Mouse (Mus musculus) embryonic facial prominence, embryonic 14.5 days (tissue): ENCODE measurements around the gene Pbx1. TPM values are rescaled to one million over a fixed set of nuclear protein-coding genes. Genes with fewer than 3 reads are reported as not detected.
A peak's percentile ranks its signal among the peaks of the same experiment; 100 is the strongest.

ENCODE experiments used
- ATAC-seq: fragments of 200-750 bp; cut with Nextera tagmentation; 2 replicates; pipeline ENCODE4 v1.8.0; 2017; ENCODE audit warnings: low read depth, moderate number of reproducible peaks, moderate TSS enrichment
- DNase-seq: peaks from one replicate; pipeline ENCODE4 v3.0.0-alpha.2; 2015; ENCODE audit warnings: low spot score
- H3K27ac ChIP-seq: fragments of 300-500 bp; sonication (generic); replicated peaks from 2 replicates; pipeline ENCODE4 v1.5.1; 2014; ENCODE audit warnings: low read depth, mild to moderate bottlenecking, low read length, moderate library complexity
- H3K27me3 ChIP-seq: fragments of 300-500 bp; sonication (generic); replicated peaks from 2 replicates; pipeline ENCODE4 v1.6.1; 2014; ENCODE audit warnings: low read length; ENCODE audit not compliant: control insufficient read depth, insufficient read depth
- H3K36me3 ChIP-seq: fragments of 300-500 bp; sonication (generic); 2 replicates; pipeline ENCODE4 v1.6.1; 2014; ENCODE audit warnings: low read length, mixed read lengths; ENCODE audit not compliant: control insufficient read depth, insufficient read depth
- H3K4me1 ChIP-seq: fragments of 300-500 bp; sonication (generic); 2 replicates; pipeline ENCODE4 v1.6.1; 2014; ENCODE audit warnings: antibody characterized with exemption, low read length; ENCODE audit not compliant: control insufficient read depth, insufficient read depth
- H3K4me2 ChIP-seq: fragments of 300-500 bp; sonication (generic); 2 replicates; pipeline ENCODE4 v1.6.1; 2014; ENCODE audit warnings: low read depth, mild to moderate bottlenecking, low read length, moderate library complexity, mixed read lengths
- H3K4me3 ChIP-seq: fragments of 300-500 bp; sonication (generic); 2 replicates; pipeline ENCODE4 v1.5.1; 2014; ENCODE audit warnings: low read depth, mild to moderate bottlenecking, low read length
- H3K9ac ChIP-seq: fragments of 300-500 bp; sonication (generic); 2 replicates; pipeline ENCODE4 v1.6.1; 2014; ENCODE audit warnings: low read depth, mild to moderate bottlenecking, low read length, moderate library complexity, mixed read lengths
- H3K9me3 ChIP-seq: fragments of 300-500 bp; sonication (generic); 2 replicates; pipeline ENCODE4 v1.6.1; 2016; ENCODE audit warnings: low read length; ENCODE audit not compliant: control insufficient read depth
- WGBS: fragments of 180-500 bp; shearing (Covaris S2); extraction: QIAGEN DNeasy Blood & Tissue Kit; methylation state at CpG from one replicate; pipeline ENCODE4 v1.1.7; 2014; 5-methylcytosine and 5-hydroxymethylcytosine counted together
- polyA plus RNA-seq: library from polyadenylated mRNA; unstranded; fragments of >200 nt; fragmentation: Nextera tagmentation; extraction: Ambion mirVana; gene quantifications from 2 replicates; pipeline ENCODE4 v1.2.1, GENCODE M21; 2014

The Pbx1 gene
- polyA plus RNA-seq, 1 experiment from 2014 or later: 30.5 TPM

DNA sequence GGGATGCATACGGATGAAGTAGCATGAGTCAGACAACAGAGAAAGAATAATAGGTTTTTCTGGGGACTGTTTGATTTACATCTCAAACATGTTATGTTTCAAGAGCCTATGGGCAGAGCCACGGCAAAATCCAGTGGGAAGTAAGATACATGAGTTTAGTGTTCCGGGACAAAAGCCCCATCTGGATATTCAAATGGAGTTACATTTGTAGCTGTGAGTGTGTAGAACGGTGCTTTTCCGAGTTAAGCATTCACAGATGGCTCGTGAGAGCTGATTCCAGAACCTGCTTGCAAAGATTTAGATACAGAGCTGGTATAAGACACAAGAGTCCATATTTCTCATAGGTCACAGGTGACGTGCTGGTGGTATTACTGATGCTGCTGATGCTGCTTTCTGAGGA lies 238.7 kb downstream of the Pbx1 start:
- peaks cover 5% of the 10 kb centered on the region; the same call in 1 of the 2 replicates for H3K4me1 ChIP-seq
- H3K4me3 ChIP-seq: no peak overlapping the region
- DNase-seq: no peak
- ATAC-seq: no peak
- H3K27ac ChIP-seq: no peak overlapping the region
- H3K36me3 ChIP-seq: peaks cover 42% of the 10 kb centered on the region
- no peaks in the 10 kb centered on the region for H3K9me3 ChIP-seq
- WGBS: 68% methylated on average over 7 of the region's 7 CpGs
- no peaks in the 10 kb centered on the region for H3K27me3 ChIP-seq
- H3K4me2 ChIP-seq: no peak overlapping the region
- H3K9ac ChIP-seq: no peak overlapping the region

DNA sequence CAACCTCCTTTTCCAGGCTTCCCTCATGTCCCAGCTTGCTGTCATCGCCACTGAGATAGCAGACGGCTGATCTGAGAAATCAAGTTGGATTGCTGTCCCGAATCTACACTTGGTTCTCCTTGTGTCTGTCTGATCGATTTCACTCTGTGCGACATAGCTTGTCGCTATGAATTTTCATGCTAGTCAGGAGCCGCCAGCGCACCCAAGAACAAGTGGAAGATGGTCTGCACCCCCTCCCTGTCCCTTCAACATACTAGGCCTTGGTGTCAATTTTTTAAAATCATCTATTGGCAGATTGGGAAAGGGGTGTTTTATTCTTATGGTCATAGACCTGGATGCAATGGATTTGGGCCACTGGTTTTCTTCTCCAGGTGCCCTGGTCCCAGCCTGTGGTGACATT lies 249.3 kb downstream of the Pbx1 start:
- ATAC-seq (no peak), DNase-seq (no peak)
- H3K27ac ChIP-seq: no peak overlapping the region
- H3K9ac ChIP-seq: no peak overlapping the region
- H3K4me3 ChIP-seq: no peak overlapping the region
- no peaks in the 10 kb centered on the region for H3K27me3 ChIP-seq
- WGBS: 96% methylated on average over 8 of the region's 8 CpGs
- H3K36me3 ChIP-seq: peaks cover 33% of the 10 kb centered on the region
- H3K9me3 ChIP-seq: no peaks in the 10 kb centered on the region
- no peak overlapping the region for H3K4me2 ChIP-seq
- peaks cover 20% of the 10 kb centered on the region for H3K4me1 ChIP-seq

DNA sequence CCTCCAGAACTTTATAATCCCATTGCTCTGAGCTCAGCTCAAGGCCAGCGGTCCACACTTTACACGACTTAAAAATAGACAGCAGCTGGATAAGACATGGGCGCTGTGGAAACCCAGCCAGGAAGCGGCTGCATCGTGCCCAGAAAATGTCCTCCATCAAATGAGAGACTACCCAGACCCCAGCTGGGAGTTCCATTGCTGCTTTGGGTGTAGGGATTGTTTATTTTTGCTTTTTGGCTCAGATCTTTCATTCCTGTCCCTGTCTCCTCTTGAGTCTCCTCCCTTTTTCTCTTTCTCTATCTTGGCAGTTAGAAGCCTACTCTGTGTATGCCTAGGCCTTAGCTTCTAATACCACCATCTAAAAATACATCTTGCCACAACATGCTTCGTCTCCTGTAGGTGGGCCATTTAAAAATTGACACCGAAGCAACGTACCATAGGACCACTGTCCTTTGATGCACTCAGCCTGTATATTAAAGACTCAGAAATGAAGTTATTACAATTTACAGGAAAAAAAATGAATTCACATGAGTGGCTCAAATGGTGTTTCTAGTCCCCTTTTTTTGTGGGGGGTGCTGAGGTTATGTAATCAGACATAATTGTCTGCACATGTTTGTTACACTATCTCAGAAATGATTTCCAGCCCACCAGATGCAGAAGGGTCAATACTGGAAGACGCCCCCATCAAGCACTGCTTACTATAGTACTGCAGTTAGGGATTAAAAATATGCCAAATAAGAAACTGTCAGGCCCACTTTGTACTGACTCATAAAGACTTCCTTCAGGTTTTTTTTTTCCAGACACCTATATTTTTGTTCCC lies 251.2 kb downstream of the Pbx1 start:
- DNase-seq (peak; percentile 79), ATAC-seq (peak; percentile 76; the same call in 1 of the 2 replicates)
- Histone ChIP-seq H3K4me3 (no peak overlapping the region), H3K4me1 (peaks cover 8% of the 10 kb centered on the region; the same call in 1 of the 2 replicates), H3K4me2 (no peak overlapping the region), H3K9me3 (no peaks in the 10 kb centered on the region), H3K36me3 (peaks cover 33% of the 10 kb centered on the region), H3K27me3 (no peaks in the 10 kb centered on the region), H3K27ac (no peak overlapping the region; the same call in 1 of the 2 replicates), H3K9ac (no peak overlapping the region)
- WGBS: 61% methylated on average over 9 of the region's 9 CpGs

- peaks cover 33% of the 10 kb centered on the region for H3K36me3 ChIP-seq
- no peak overlapping the region for H3K9ac ChIP-seq
- H3K27ac ChIP-seq: peak overlapping the region; percentile 35
- H3K9me3 ChIP-seq: no peaks in the 10 kb centered on the region
- 83% methylated on average over 11 of the region's 11 CpGs for WGBS
- ATAC-seq: no peak
- H3K4me2 ChIP-seq: no peak overlapping the region
- H3K4me3 ChIP-seq: no peak overlapping the region
- DNase-seq: no peak
- H3K27me3 ChIP-seq: no peaks in the 10 kb centered on the region
- peaks cover 7% of the 10 kb centered on the region; the same call in 1 of the 2 replicates for H3K4me1 ChIP-seq
Measured at GRCm38 (mm10) chr1:168179691-168180090, 252.4 kb downstream of the Pbx1 start.

GRCm38 (mm10) chr1:168178611-168179010 lies 253.5 kb downstream of the Pbx1 start:
- Histone ChIP-seq H3K9ac (no peak overlapping the region), H3K4me2 (no peak overlapping the region), H3K4me3 (no peak overlapping the region), H3K27ac (no peak overlapping the region), H3K9me3 (no peaks in the 10 kb centered on the region), H3K4me1 (peaks cover 7% of the 10 kb centered on the region; the same call in 1 of the 2 replicates), H3K27me3 (no peaks in the 10 kb centered on the region), H3K36me3 (peaks cover 30% of the 10 kb centered on the region)
- WGBS: 71% methylated on average over 1 of the region's 1 CpGs
- DNase-seq (no peak), ATAC-seq (no peak)

DNA sequence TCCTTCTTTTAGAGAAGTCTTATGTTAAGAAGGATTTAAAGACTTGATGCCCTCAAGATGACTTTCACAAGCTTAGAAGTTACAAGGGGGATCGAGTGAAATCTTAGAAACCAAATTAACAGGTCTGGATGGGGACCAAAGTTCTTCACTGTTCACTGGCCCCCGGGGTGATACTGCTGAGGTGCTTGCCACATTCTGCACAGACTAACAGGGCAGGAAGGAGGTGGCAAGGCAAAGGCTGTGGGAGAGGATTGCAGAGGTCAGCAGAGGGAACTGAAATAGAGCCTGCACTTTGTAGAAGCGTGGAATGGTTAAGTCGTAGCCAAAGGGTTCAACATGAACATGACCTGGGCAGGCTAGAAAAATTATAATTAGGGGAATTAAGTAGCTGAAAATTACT lies 256.5 kb downstream of the Pbx1 start:
- ATAC-seq: no peak
- Histone ChIP-seq H3K27ac (no peak overlapping the region), H3K9me3 (no peaks in the 10 kb centered on the region), H3K36me3 (peaks cover 10% of the 10 kb centered on the region; the same call in 1 of the 2 replicates), H3K9ac (no peak overlapping the region), H3K4me3 (no peak overlapping the region), H3K4me2 (no peak overlapping the region), H3K4me1 (no peaks in the 10 kb centered on the region; the same call in 1 of the 2 replicates), H3K27me3 (no peaks in the 10 kb centered on the region)
- DNase-seq: no peak
- WGBS: 83% methylated on average over 4 of the region's 4 CpGs

DNA sequence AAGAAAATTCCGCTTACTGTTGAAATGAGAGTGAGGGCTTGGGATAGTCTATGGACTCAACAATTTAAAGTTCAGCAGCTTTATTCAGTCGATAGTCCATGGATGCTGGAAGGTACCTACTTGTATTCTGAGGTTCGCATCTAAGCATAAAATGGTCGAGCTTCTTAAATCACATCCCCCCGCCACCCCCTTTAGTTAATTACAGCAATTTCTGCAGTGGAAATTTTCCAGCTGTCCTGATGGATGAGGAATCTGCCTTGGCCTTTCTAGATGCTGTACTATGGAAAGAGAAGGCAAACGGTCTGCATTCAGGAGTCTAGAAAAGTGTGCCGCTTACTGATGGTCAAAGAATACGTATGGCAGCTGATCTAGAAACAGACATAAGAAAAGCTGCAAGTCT lies 262.3 kb downstream of the Pbx1 start:
- H3K4me2 ChIP-seq: no peak overlapping the region
- H3K4me3 ChIP-seq: no peak overlapping the region
- DNase-seq (no peak), ATAC-seq (no peak)
- peaks cover 12% of the 10 kb centered on the region; the same call in 1 of the 2 replicates for H3K4me1 ChIP-seq
- 77% methylated on average over 8 of the region's 8 CpGs for WGBS
- no peak overlapping the region for H3K9ac ChIP-seq
- H3K9me3 ChIP-seq: no peaks in the 10 kb centered on the region
- no peaks in the 10 kb centered on the region for H3K27me3 ChIP-seq
- H3K36me3 ChIP-seq: peaks cover 7% of the 10 kb centered on the region; the same call in 1 of the 2 replicates
- H3K27ac ChIP-seq: no peak overlapping the region

DNA sequence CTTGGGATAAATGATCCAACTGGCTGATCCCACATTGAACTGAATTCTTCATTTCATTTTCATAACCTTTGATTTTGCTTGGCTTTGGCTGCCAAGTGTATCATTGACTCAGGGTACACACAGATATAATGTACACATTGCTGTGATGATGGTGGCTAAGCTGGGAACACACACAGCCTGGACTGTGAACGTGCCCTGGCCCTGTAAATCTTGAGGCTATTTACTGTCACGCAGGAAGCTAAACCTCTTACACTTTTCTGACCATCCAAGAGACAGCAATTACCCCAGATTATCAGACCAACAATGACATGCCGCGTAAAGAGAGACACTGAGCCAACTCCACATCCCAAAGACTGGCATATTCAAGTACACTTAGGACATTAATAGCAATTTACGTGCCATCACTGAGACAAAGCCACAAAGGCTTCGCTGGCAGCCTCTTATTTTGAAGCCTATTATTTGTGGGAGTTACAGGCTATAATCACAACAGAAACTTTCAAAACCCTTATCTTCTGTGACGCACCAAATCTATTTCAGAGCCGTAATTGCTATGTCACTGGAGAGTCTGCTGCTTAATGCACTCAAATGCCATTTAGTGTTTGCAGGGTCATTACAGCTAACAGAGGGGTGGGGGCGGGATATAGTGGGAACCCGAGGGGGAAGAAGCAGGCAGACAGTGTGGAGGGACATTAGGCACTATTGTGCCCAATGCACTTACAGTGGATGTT lies 262.9 kb downstream of the Pbx1 start:
- ATAC-seq (peak; percentile 64; the same call in 1 of the 2 replicates), DNase-seq (peak; percentile 51)
- H3K9ac ChIP-seq: no peak overlapping the region
- H3K9me3 ChIP-seq: no peaks in the 10 kb centered on the region
- peaks cover 16% of the 10 kb centered on the region; the same call in 1 of the 2 replicates for H3K4me1 ChIP-seq
- no peak overlapping the region for H3K4me3 ChIP-seq
- H3K36me3 ChIP-seq: peaks cover 6% of the 10 kb centered on the region; the same call in 1 of the 2 replicates
- no peak overlapping the region for H3K27ac ChIP-seq
- H3K4me2 ChIP-seq: no peak overlapping the region
- 77% methylated on average over 10 of the region's 10 CpGs for WGBS
- no peaks in the 10 kb centered on the region for H3K27me3 ChIP-seq
